Mouse (Mus musculus) liver, postnatal 0 days (tissue): ENCODE measurements at regions not wholly inside any gene's neighbourhood (a gene's known extent, or its start where the extent isn't known, plus 50 kb on each side); places are given as distances from the start of the nearest gene placed in this dataset.

Experiments
- ATAC-seq: fragments of 200-750 bp; cut with Nextera tagmentation; 2 replicates; pipeline ENCODE4 v1.8.0; 2017; ENCODE audit warnings: mild to moderate bottlenecking, moderate library complexity
- DNase-seq: peaks from one replicate; pipeline ENCODE4 v3.0.0-alpha.2; 2016
- H3K27ac ChIP-seq: fragments of 300-500 bp; sonication (generic); 2 replicates; pipeline ENCODE4 v1.5.1; 2014; ENCODE audit warnings: antibody characterized with exemption, moderate library complexity, mild to moderate bottlenecking, low read depth
- H3K27me3 ChIP-seq: fragments of 300-500 bp; sonication (generic); 2 replicates; pipeline ENCODE4 v1.6.1; 2014; ENCODE audit warnings: low read length, control low read depth, mixed read lengths; ENCODE audit not compliant: insufficient read depth
- H3K36me3 ChIP-seq: fragments of 300-500 bp; sonication (generic); replicated peaks from 2 replicates; pipeline ENCODE4 v1.6.1; 2014; ENCODE audit warnings: mild to moderate bottlenecking, control low read depth, low read length, moderate library complexity, mixed read lengths; ENCODE audit not compliant: insufficient read depth
- H3K4me1 ChIP-seq: fragments of 300-500 bp; sonication (generic); 2 replicates; pipeline ENCODE4 v1.6.1; 2014; ENCODE audit warnings: antibody characterized with exemption, mild to moderate bottlenecking, control low read depth; ENCODE audit not compliant: insufficient read depth
- H3K4me2 ChIP-seq: fragments of 300-500 bp; sonication (generic); 2 replicates; pipeline ENCODE4 v1.6.1; 2014; ENCODE audit warnings: low read depth, mild to moderate bottlenecking, low read length, moderate library complexity, mixed read lengths
- H3K4me3 ChIP-seq: fragments of 300-500 bp; sonication (generic); 2 replicates; pipeline ENCODE4 v1.5.1; 2014; ENCODE audit warnings: low read depth, low read length
- H3K9ac ChIP-seq: fragments of 300-500 bp; sonication (generic); replicated peaks from 2 replicates; pipeline ENCODE4 v1.6.1; 2014; ENCODE audit warnings: mild to moderate bottlenecking, moderate library complexity
- H3K9me3 ChIP-seq: fragments of 300-500 bp; sonication (generic); 2 replicates; pipeline ENCODE4 v1.6.1; 2016; ENCODE audit warnings: mild to moderate bottlenecking, control low read depth, low read length, mixed read lengths
- CTCF ChIP-seq: sonication (generic); IDR thresholded peaks from 2 replicates; pipeline ENCODE4 v1.5.1; 2016; ENCODE audit warnings: antibody characterized with exemption, low read depth
- EP300 ChIP-seq: IDR thresholded peaks from 2 replicates; pipeline ENCODE4 v1.6.1; 2016; ENCODE audit warnings: antibody characterized with exemption, low read depth, mild to moderate bottlenecking
- WGBS: fragments of 180-500 bp; shearing (Covaris S2); extraction: QIAGEN DNeasy Blood & Tissue Kit; methylation state at CpG from one replicate; pipeline ENCODE4 v1.1.7; 2014; ENCODE audit not compliant: insufficient replicate concordance; 5-methylcytosine and 5-hydroxymethylcytosine counted together

DNA sequence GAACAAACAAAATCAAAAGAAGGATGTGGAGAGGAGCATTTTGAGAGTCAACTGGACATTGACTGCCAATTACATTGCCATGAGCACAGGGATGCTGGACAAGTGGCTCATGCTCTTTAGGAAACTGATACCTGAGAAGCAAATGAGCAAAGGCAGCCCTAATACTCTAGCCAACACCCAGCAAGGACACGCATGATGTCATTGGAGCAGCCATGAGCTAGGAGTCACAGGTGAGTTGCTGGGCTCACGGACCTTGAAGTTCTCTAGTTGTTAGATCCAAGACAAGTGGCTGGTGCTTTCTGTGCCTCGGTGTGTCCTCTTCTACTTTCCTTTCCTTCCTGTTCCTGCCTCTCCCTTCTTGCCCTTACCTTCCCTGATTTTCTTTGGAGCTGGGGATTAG is 60.8 kb upstream of the Abhd2 start:
- Histone ChIP-seq H3K9me3 (no peaks in the 10 kb centered on the region), H3K4me2 (no peak overlapping the region), H3K27ac (no peak overlapping the region), H3K9ac (no peak overlapping the region), H3K36me3 (no peaks in the 10 kb centered on the region), H3K4me3 (no peak overlapping the region), H3K4me1 (0 out of 2 replicates have a peak, but pooled peaks cover 5% of the 10 kb centered on the region), H3K27me3 (0 out of 2 replicates have a peak, but pooled peaks cover 4% of the 10 kb centered on the region)
- DNase-seq (no peak), ATAC-seq (no peak)
- no peak for TF ChIP-seq EP300
- TF ChIP-seq CTCF, result no peak
- 59% methylated on average over 3 of the region's 3 CpGs for WGBS

GRCm38 (mm10) chr7:79215001-79215400 is 58.0 kb upstream of the Abhd2 start:
- Histone ChIP-seq H3K4me2 (no peak overlapping the region), H3K27ac (no peak overlapping the region), H3K9me3 (no peaks in the 10 kb centered on the region), H3K36me3 (no peaks in the 10 kb centered on the region), H3K4me3 (no peak overlapping the region), H3K9ac (no peak overlapping the region), H3K4me1 (0 out of 2 replicates have a peak, but pooled peaks cover 5% of the 10 kb centered on the region), H3K27me3 (0 out of 2 replicates have a peak, but pooled peaks cover 3% of the 10 kb centered on the region)
- TF ChIP-seq EP300, result no peak
- TF ChIP-seq CTCF, result no peak
- DNase-seq (no peak), ATAC-seq (no peak)
- WGBS, result 78% methylated on average over 5 of the region's 5 CpGs

- no peak for TF ChIP-seq CTCF
- TF ChIP-seq EP300, result no peak
- Histone ChIP-seq H3K9me3 (no peaks in the 10 kb centered on the region), H3K27ac (no peak overlapping the region), H3K9ac (no peak overlapping the region), H3K4me2 (no peak overlapping the region), H3K4me1 (no peaks in the 10 kb centered on the region), H3K4me3 (no peak overlapping the region), H3K27me3 (no peaks in the 10 kb centered on the region), H3K36me3 (no peaks in the 10 kb centered on the region)
- DNase-seq (no peak), ATAC-seq (no peak)
- 78% methylated on average over 2 of the region's 2 CpGs for whole genome bisulfite sequencing
Measured at GRCm38 (mm10) chr7:79217232-79217631, 55.8 kb upstream of the Abhd2 start.

- Histone ChIP-seq H3K4me3 (no peak overlapping the region), H3K4me1 (no peaks in the 10 kb centered on the region), H3K4me2 (no peak overlapping the region), H3K9me3 (no peaks in the 10 kb centered on the region), H3K27me3 (no peaks in the 10 kb centered on the region), H3K9ac (no peak overlapping the region), H3K27ac (no peak overlapping the region), H3K36me3 (no peaks in the 10 kb centered on the region)
- ATAC-seq (no peak), DNase-seq (no peak)
- TF ChIP-seq CTCF, result no peak
- TF ChIP-seq EP300, result no peak
- 72% methylated on average over 9 of the region's 9 CpGs for WGBS
Measured at GRCm38 (mm10) chr7:79222626-79223335, 50.2 kb upstream of the Abhd2 start.
